Mouse (Mus musculus): ENCODE data around the gene Apool. TPM values are rescaled to one million over a fixed set of nuclear protein-coding genes. Genes with fewer than 3 reads are reported as not detected.

Gene Apool
- 11.3 to 19.6 TPM (median 17.2 TPM) in 4 replicates for total RNA-seq (2023)

GRCm38 (mm10) chrX:112310804-112311530 is at the start of gene Apool:
Gene Apool, plus strand, starts transcription at chrX:112311334.

GRCm38 (mm10) chrX:112406679-112407078 is 95.5 kb downstream of the Apool start, which contains the start of gene Satl1:
Gene Satl1, minus strand, starts transcription at chrX:112406779.

Other genes with a start within 250 kb of the Apool start
- gene 4933403O08Rik, start 72.3 kb upstream of the Apool start, total RNA-seq (2023) = not detected in 4 replicates
- not detected in 4 replicates for gene Satl1, start 95.4 kb downstream of the Apool start, total RNA-seq (2023)
- not detected in 4 replicates for gene 2010106E10Rik, start 183.9 kb downstream of the Apool start, total RNA-seq (2023)